Mouse (Mus musculus) liver, embryonic 14.5 days (tissue): ENCODE measurements around the gene Snapc5. TPM values are rescaled to one million over a fixed set of nuclear protein-coding genes. Genes with fewer than 3 reads are reported as not detected.
"Not testable (repeated sequence)": the region's sequence is repeated elsewhere in the genome, so short reads cannot be mapped to it uniquely, and the experiment has no call there.

Experiments used
- ATAC-seq: fragments of 200-750 bp; cut with Nextera tagmentation; 2 replicates; pipeline ENCODE4 v1.8.0; 2017; ENCODE audit warnings: moderate number of reproducible peaks, mild to moderate bottlenecking, moderate library complexity; ENCODE audit not compliant: insufficient read depth
- DNase-seq, 3 experiments: peaks; one replicate each; pipeline ENCODE4 v3.0.0-alpha.2; 2012 to 2013; ENCODE audit warnings: low read depth in 3 of 3, low spot score in 3 of 3
- H3K27ac ChIP-seq: fragments of 300-500 bp; sonication (generic); 2 replicates; pipeline ENCODE4 v1.5.1; 2014; ENCODE audit warnings: moderate library complexity, mild to moderate bottlenecking, control low read depth, inconsistent platforms
- H3K27me3 ChIP-seq: fragments of 300-500 bp; sonication (generic); 2 replicates; pipeline ENCODE4 v1.6.1; 2014; ENCODE audit warnings: mild to moderate bottlenecking, low read length, moderate library complexity; ENCODE audit not compliant: control insufficient read depth, insufficient read depth
- H3K36me3 ChIP-seq: fragments of 300-500 bp; sonication (generic); replicated peaks from 2 replicates; pipeline ENCODE4 v1.6.1; 2014; ENCODE audit warnings: low read depth; ENCODE audit not compliant: control insufficient read depth, insufficient read depth
- H3K4me1 ChIP-seq, 2 experiments: fragments of 200-500 bp in 1 of 2; fragments of 300-500 bp in 1 of 2; sonication (generic) in 1 of 2; replicated peaks; 2 replicates each; pipeline ENCODE4 v1.6.1; 2012 to 2014; ENCODE audit warnings: antibody characterized with exemption in 1 of 2, inconsistent platforms in 1 of 2, low read length in 1 of 2; ENCODE audit not compliant: control insufficient read depth in 2 of 2, insufficient read depth in 2 of 2
- H3K4me2 ChIP-seq: fragments of 300-500 bp; sonication (generic); 2 replicates; pipeline ENCODE4 v1.6.1; 2014; ENCODE audit warnings: low read depth, mild to moderate bottlenecking, control low read depth, moderate library complexity
- H3K4me3 ChIP-seq, 2 experiments: fragments of 200-500 bp in 1 of 2; fragments of 300-500 bp in 1 of 2; sonication (generic) in 1 of 2; 2 replicates each; pipeline ENCODE4 v1.5.1; 2012 to 2014; ENCODE audit warnings: low read depth in 2 of 2, low read length in 2 of 2, mild to moderate bottlenecking in 2 of 2, control low read depth in 1 of 2, inconsistent platforms in 1 of 2, moderate library complexity in 1 of 2; ENCODE audit not compliant: insufficient read depth in 1 of 2
- H3K9ac ChIP-seq: fragments of 300-500 bp; sonication (generic); replicated peaks from 2 replicates; pipeline ENCODE4 v1.6.1; 2014; ENCODE audit warnings: mild to moderate bottlenecking, control low read depth, moderate library complexity
- H3K9me3 ChIP-seq: fragments of 300-500 bp; sonication (generic); 2 replicates; pipeline ENCODE4 v1.6.1; 2016; ENCODE audit warnings: low read length, mixed read lengths; ENCODE audit not compliant: control insufficient read depth
- CTCF ChIP-seq: IDR thresholded peaks from 2 replicates; pipeline ENCODE4 v1.5.1; 2016; ENCODE audit warnings: antibody characterized with exemption, low read depth, control low read depth
- EP300 ChIP-seq: IDR thresholded peaks from 2 replicates; pipeline ENCODE4 v1.6.1; 2016; ENCODE audit warnings: antibody characterized with exemption, low read depth
- WGBS: fragments of 180-500 bp; shearing (Covaris S2); extraction: QIAGEN DNeasy Blood & Tissue Kit; methylation state at CpG from one replicate; pipeline ENCODE4 v1.1.7; 2014; ENCODE audit not compliant: insufficient replicate concordance; 5-methylcytosine and 5-hydroxymethylcytosine counted together
- polyA plus RNA-seq, 2 experiments: library from polyadenylated mRNA; depleted of rRNA in 1 of 2; stranded (reverse) in 1 of 2; unstranded in 1 of 2; fragments of >200 nt; fragmentation: Nextera tagmentation in 1 of 2; extraction: Ambion mirVana in 1 of 2; gene quantifications; 2 replicates each; pipeline versions ENCODE4 v1.2.1 to v1.2.3; 2012 to 2014

The Snapc5 gene
- polyA plus RNA-seq (2012; rRNA removed), result 4.2 and 11.5 TPM in 2 replicates
- 7.5 and 8.3 TPM in 2 replicates for polyA plus RNA-seq (2014; fragmentation: Nextera tagmentation; extraction: Ambion mirVana)

GRCm38 (mm10) chr9:64178974-64179646, at the start of gene Snapc5:
Snapc5 (plus strand) TSS chr9:64179274.
- Histone ChIP-seq H3K9ac (peak within 1 kb of the TSS; percentile 94), H3K4me2 (peak within 1 kb of the TSS; percentile 69), H3K27me3 (no peaks in the 10 kb centered on the region), H3K4me1 (peaks cover 0 to 18% of the 10 kb centered on the region in 2 experiments), H3K27ac (peak within 1 kb of the TSS; percentile 70), H3K36me3 (peaks cover 64% of the 10 kb centered on the region), H3K4me3 (peak within 1 kb of the TSS; percentile 75 to 88), H3K9me3 (no peaks in the 10 kb centered on the region)
- DNase-seq (peak; percentile 83 to 87 (median 86)), ATAC-seq (peak; percentile 92)
- under 1% methylated on average over 35 of the region's 35 CpGs for WGBS
- TF ChIP-seq EP300 (no peak; the same call in 1 of the 2 replicates), CTCF (peak; percentile 61)

DNA sequence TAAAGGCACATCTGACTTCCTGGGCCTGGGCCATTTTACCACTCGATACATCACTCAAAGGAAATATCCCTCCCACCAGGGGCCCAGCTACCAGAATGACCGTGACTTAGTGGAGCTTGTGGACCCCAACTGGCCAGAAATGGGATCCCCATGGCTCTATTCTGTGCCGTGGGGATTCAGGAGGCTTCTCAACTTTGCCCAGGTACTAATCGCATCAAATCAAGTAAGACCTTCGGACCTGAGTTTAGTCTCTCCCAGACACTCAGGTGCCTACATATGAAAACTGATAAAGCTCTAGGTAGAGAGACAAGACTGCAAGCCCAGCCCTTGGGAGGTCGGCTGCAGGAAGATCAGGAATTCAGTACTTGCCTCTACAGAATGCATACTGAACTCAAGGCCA, 47.5 kb upstream of the Snapc5 start:
- H3K9me3 ChIP-seq, result no peaks in the 10 kb centered on the region
- no peak for ATAC-seq
- WGBS, result 68% methylated on average over 6 of the region's 6 CpGs
- DNase-seq, result no peak
- no peaks in the 10 kb centered on the region for H3K27me3 ChIP-seq
- H3K4me2 ChIP-seq, result no peak overlapping the region
- TF ChIP-seq CTCF (no peak), EP300 (no peak)
- no peak overlapping the region for H3K27ac ChIP-seq
- no peak overlapping the region for H3K4me3 ChIP-seq
- peaks cover 6% of the 10 kb centered on the region for H3K36me3 ChIP-seq
- H3K4me1 ChIP-seq, result no peaks in the 10 kb centered on the region
- no peak overlapping the region for H3K9ac ChIP-seq

DNA sequence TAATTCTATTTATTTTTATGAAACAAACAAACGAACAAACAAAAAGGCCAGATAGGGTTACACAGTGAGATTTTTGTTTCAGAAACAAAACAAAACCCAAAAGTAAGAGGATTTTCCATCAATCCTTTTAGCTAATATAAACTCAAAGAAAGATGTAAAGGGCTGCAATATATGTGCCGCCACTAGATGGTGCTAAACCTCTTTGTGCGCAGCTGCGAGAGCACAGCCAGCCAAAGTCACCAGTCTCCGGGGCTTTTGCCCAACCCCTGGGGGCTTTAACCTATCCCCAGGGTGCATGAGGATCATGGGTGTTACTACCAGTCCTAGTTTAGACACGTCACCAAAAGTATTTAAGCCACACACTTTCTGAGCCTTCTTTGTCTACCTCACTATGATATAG, 40.2 kb upstream of the Snapc5 start:
- not testable (repeated sequence) for ATAC-seq, H3K9ac ChIP-seq, DNase-seq, H3K4me3 ChIP-seq, H3K4me2 ChIP-seq, H3K27ac ChIP-seq, H3K9me3 ChIP-seq, H3K27me3 ChIP-seq, H3K4me1 ChIP-seq
- peaks cover 49% of the 10 kb centered on the region for H3K36me3 ChIP-seq
- peak; percentile 79 for TF ChIP-seq CTCF
- 12% methylated on average over 6 of the region's 6 CpGs for WGBS

DNA sequence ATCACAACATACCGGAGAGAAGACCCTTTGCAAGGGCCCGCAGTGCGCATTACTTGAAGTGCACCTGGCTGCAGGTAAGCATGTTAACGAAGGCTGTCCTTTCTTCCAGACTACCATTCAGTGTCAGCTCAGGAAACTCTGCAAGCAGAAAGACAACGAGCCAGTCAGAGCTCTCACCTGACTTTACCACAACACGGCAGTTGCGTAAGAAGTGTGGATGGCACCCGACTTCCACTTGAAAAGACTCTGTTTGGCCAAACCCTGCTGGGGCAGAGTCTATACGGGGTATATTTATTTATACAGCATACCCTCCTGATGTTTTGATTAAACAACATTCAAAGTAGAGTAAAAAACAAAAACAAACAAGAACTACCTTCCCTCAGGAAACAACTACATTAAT, 39.2 kb upstream of the Snapc5 start:
- peaks cover 53% of the 10 kb centered on the region for H3K36me3 ChIP-seq
- no peaks in the 10 kb centered on the region for H3K27me3 ChIP-seq
- H3K4me1 ChIP-seq, result no peaks in the 10 kb centered on the region
- WGBS, result 74% methylated on average over 9 of the region's 9 CpGs
- no peak for ATAC-seq
- DNase-seq, result no peak
- no peak overlapping the region for H3K4me3 ChIP-seq
- TF ChIP-seq CTCF, result no peak
- TF ChIP-seq EP300, result no peak
- no peaks in the 10 kb centered on the region for H3K9me3 ChIP-seq
- H3K4me2 ChIP-seq, result no peak overlapping the region
- H3K9ac ChIP-seq, result no peak overlapping the region
- H3K27ac ChIP-seq, result no peak overlapping the region

- no peak overlapping the region for H3K4me3 ChIP-seq
- TF ChIP-seq EP300 (no peak), CTCF (no peak)
- peaks cover 0 to 5% of the 10 kb centered on the region in 2 experiments; a peak in 3 of 4 replicates for H3K4me1 ChIP-seq
- H3K27me3 ChIP-seq, result no peaks in the 10 kb centered on the region
- WGBS, result 7% methylated on average over 1 of the region's 1 CpGs
- no peak overlapping the region for H3K27ac ChIP-seq
- no peak for ATAC-seq
- H3K9me3 ChIP-seq, result no peaks in the 10 kb centered on the region
- H3K9ac ChIP-seq, result no peak overlapping the region
- H3K4me2 ChIP-seq, result no peak overlapping the region
- DNase-seq, result peak in 1 of 3 experiments; percentile 20
- H3K36me3 ChIP-seq, result peaks cover 82% of the 10 kb centered on the region
Observed at GRCm38 (mm10) chr9:64156641-64157040, 22.4 kb upstream of the Snapc5 start.
